In the genomic region with DNA sequence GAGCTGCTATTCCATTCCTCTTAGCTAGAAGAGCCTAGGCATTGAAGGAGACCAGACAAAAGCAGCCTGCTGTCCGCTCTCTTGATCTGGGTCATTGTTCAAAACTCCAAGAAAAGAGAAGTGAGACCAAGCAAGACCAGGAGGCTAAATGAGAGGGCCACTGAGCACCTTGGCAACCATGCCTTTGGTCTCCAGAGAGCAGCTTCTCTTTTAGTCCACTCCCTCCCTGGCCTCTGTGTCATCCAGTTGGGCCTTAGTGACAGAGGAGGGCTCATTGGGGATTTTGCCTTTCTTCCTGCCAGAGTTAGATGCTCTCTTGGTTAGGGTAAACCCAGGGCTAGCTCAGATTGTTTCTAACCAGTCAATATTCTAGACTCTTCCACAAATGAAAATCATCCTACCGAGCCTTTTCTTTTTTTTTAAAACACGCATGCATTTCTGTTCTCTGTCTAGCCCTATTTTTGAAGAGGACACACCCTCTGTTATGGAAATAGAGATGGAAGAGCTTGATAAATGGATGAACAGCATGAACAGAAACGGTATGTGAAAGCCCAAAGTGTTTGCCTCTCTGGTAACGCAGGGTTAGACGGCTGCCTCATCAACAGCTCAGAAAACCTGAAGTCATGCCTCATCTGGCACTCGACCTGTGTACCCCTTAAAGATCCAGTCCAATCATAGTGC, we compare ENCODE assay signal across 22 mouse cellular contexts.
"Had no signal": no experiment of that assay in that cellular context is flagged by ENCODE, and none has a peak within 500 bp of the region (broad histone marks: within the 10 kb centered on the region; RNA-seq: fewer than 3 reads in every experiment).

No protein-coding gene starts in this region.

- H3K4me3 ChIP-seq: left cerebral cortex, adult 2 months; megakaryocyte, embryonic 14.5 days; midbrain, embryonic 13.5 days; neural tube, embryonic 12.5 days; neural tube, embryonic 15.5 days; stomach, embryonic 15.5 days had no signal

- H3K4me2 ChIP-seq: liver, embryonic 11.5 days; lung, embryonic 14.5 days; midbrain, embryonic 13.5 days; neural tube, embryonic 12.5 days; neural tube, embryonic 15.5 days; stomach, embryonic 15.5 days had no signal

- DNase-seq: kidney, adult 18-20 months; kidney, adult 9 months; kidney, postnatal 25 days; layer of hippocampus, postnatal 36 days; liver, postnatal 0 days; lung, embryonic 14.5 days; right cerebral cortex, adult 18-20 months; right cerebral cortex, postnatal 14 days; right cerebral cortex, postnatal 4 days; thymus, postnatal 25 days had no signal

- H3K36me3 ChIP-seq: midbrain, embryonic 13.5 days; neural tube, embryonic 12.5 days; neural tube, embryonic 15.5 days; stomach, embryonic 15.5 days had no signal

- H3K9ac ChIP-seq: liver, embryonic 14.5 days; liver, postnatal 0 days; lung, embryonic 14.5 days; midbrain, embryonic 13.5 days; neural tube, embryonic 12.5 days; neural tube, embryonic 15.5 days; stomach, embryonic 15.5 days had no signal

- ATAC-seq: intestine, embryonic 16.5 days; liver, postnatal 0 days; lung, postnatal 0 days; midbrain, embryonic 13.5 days had no signal

- H3K9me3 ChIP-seq: megakaryocyte, embryonic 14.5 days; midbrain, embryonic 13.5 days; neural tube, embryonic 12.5 days; neural tube, embryonic 15.5 days; stomach, embryonic 15.5 days had no signal

- H3K27me3 ChIP-seq: neural tube, embryonic 12.5 days; neural tube, embryonic 15.5 days; stomach, embryonic 15.5 days had no signal

- H3K27ac ChIP-seq: kidney, postnatal 0 days; left cerebral cortex, adult 2 months; liver, embryonic 14.5 days; macrophage; midbrain, embryonic 13.5 days; neural tube, embryonic 12.5 days; neural tube, embryonic 15.5 days; stomach, embryonic 15.5 days had no signal
